Mouse (Mus musculus) T-helper 1 cell (primary cell): Measurements from ENCODE around the gene Haus4.

ENCODE experiments used
- in situ Hi-C: fragments of 300-600 bp; cut with MboI, MseI; formaldehyde crosslinking; loops from one replicate; pipeline ENCODE4 v1.15.1; 2025; ENCODE audit warnings: high pct_unique_total_duplicates

Haus4 gene

GRCm38 (mm10) chr14:54496706-54497105 is 57.7 kb downstream of the Haus4 start:
- in situ Hi-C loops = no loop called here

- in situ Hi-C loops = no loop called here
These were observed 60.2 kb downstream of the Haus4 start for GRCm38 (mm10) chr14:54494234-54494633.

GRCm38 (mm10) chr14:54493236-54493635 is 61.2 kb downstream of the Haus4 start:
- in situ Hi-C loops = no loop called here

GRCm38 (mm10) chr14:54492345-54493131 is 61.9 kb downstream of the Haus4 start:
- in situ Hi-C loops = no loop called here
